Mouse (Mus musculus): ENCODE measurements around the gene C330021F23Rik. TPM values are rescaled to one million over a fixed set of nuclear protein-coding genes. Genes with fewer than 3 reads are reported as not detected.
"Not testable (repeated sequence)": the region's sequence is repeated elsewhere in the genome, so short reads cannot be mapped to it uniquely, and the experiment has no call there.

The C330021F23Rik gene
- polyA plus RNA-seq, 1 experiment from 2014 or later, result 0.77 TPM

DNA sequence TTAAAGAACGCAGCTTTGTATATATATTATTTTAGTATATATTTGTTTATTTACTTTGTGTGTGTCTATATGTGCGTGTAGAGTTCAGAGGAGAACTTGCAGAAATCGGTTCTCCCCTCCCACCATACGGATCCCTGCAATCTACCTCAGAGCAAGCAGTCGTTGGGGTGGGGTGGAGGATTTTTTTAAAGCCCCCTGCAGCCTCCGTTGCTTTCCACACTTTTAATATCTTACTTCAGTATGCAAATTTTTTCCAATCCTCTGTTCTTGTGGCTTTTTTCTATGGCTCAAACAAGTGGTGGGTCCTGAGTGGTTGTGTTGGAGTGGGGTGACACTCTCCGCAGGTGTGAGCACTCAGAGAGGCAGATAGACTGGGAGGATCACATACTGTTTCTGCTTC lies 588 bp downstream of the C330021F23Rik start:
- Histone ChIP-seq H3K4me1 (replicated peaks) (peaks cover 6% of the 10 kb centered on the region), H3K36me3 (no peaks in the 10 kb centered on the region), H3K9ac (no peak overlapping the region), H3K4me2 (peak overlapping the region; percentile 42), H3K9me3 (no peaks in the 10 kb centered on the region), H3K27me3 (no peaks in the 10 kb centered on the region), H3K27ac (replicated peaks) (no peak overlapping the region), H3K4me3 (no peak overlapping the region)
- 5% methylated on average over 7 of the region's 7 CpGs for WGBS
- ATAC-seq (ENCODE audit: low read depth), result no peak

DNA sequence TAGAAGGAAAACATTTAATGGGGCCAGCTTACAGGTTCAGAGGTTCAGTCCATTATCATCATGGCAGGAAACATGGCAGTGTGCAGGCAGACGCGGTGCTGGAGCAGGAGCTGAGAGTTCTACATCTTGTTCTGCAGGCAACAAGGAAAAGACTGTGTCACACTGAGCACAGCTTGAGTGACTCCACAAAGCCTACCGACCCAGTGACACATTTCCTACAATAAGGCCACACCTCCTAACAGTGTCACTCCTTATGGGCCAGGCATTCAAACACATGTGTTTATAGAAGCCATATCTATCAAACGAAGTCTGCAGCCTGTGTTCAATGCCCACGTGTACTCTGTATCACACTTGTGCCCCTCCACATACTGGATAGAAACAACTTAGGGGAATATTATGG lies 2.0 kb downstream of the C330021F23Rik start:
- ATAC-seq (ENCODE audit: low read depth), result no peak
- Histone ChIP-seq H3K4me2 (no peak overlapping the region), H3K27me3 (no peaks in the 10 kb centered on the region), H3K4me3 (no peak overlapping the region), H3K9ac (no peak overlapping the region), H3K36me3 (no peaks in the 10 kb centered on the region), H3K4me1 (replicated peaks) (peaks cover 6% of the 10 kb centered on the region), H3K27ac (replicated peaks) (no peak overlapping the region), H3K9me3 (no peaks in the 10 kb centered on the region)
- WGBS, result 87% methylated on average over 5 of the region's 5 CpGs

DNA sequence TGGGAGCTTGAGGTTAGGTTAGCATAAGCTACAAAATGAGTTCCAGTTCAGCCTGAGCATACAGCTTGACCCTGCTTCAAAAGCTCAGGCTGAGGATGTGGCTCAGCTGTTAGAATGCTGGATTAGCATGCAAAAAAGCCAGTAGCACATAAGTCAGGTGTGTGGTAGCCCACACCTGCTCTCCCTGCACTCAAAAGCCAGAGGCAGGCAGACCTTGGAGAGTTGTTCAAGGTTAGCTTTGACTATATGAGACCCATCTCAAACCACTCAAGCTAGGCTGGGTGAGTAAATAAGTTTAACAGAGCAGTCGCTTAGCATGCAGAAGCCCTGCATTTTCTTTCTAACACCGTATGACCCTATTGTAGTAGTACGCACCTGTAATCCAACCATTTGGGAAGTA lies 6.8 kb downstream of the C330021F23Rik start:
- 92% methylated on average over 3 of the region's 3 CpGs for WGBS
- ATAC-seq (ENCODE audit: low read depth), result no peak

DNA sequence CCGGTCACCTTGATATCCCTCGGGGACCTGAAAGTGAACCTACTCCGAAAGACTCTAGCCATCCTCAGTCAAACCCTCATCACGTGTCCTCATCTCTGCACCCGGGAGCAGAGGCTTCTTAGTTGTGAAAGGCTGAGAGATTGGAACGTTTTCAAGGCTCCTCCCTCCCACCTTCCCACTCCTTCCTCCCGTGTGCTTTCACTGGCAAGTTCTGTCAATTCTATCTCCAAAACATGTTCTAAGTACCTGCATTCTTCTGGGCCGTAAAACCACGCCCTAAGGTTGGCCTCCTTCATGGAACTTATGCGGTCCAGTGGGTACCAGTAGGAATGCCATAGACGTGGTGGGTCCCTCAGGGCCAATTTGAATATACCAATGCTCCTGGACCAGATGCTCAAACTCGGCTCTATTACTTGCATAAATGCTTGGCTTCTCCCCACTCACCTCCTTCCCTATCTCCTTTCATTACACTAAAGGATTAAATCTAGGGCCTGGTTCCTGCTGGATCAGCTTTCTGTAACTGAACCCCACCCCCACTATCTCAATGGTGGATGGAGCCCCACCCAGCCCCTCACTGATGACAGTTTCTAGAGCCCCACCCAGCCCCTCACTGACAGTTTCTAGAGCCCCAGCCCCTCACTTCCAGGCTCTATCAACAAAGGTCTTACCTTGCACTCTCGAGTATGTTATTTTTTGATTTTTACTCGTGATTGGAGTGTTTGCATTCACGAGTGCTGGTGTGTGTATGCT lies 8.6 kb downstream of the C330021F23Rik start:
- ATAC-seq (ENCODE audit: low read depth), result no peak
- no peaks in the 10 kb centered on the region for H3K27me3 ChIP-seq

More for the DNA sequence above, 6.8 kb downstream of the C330021F23Rik start:
- no peaks in the 10 kb centered on the region for H3K4me1 ChIP-seq (replicated peaks)
- H3K36me3 ChIP-seq, result no peaks in the 10 kb centered on the region
- H3K9ac ChIP-seq, result no peak overlapping the region
- no peaks in the 10 kb centered on the region for H3K9me3 ChIP-seq
- H3K27me3 ChIP-seq, result no peaks in the 10 kb centered on the region
- no peak overlapping the region for H3K4me2 ChIP-seq
- H3K27ac ChIP-seq (replicated peaks), result no peak overlapping the region
- H3K4me3 ChIP-seq, result no peak overlapping the region

DNA sequence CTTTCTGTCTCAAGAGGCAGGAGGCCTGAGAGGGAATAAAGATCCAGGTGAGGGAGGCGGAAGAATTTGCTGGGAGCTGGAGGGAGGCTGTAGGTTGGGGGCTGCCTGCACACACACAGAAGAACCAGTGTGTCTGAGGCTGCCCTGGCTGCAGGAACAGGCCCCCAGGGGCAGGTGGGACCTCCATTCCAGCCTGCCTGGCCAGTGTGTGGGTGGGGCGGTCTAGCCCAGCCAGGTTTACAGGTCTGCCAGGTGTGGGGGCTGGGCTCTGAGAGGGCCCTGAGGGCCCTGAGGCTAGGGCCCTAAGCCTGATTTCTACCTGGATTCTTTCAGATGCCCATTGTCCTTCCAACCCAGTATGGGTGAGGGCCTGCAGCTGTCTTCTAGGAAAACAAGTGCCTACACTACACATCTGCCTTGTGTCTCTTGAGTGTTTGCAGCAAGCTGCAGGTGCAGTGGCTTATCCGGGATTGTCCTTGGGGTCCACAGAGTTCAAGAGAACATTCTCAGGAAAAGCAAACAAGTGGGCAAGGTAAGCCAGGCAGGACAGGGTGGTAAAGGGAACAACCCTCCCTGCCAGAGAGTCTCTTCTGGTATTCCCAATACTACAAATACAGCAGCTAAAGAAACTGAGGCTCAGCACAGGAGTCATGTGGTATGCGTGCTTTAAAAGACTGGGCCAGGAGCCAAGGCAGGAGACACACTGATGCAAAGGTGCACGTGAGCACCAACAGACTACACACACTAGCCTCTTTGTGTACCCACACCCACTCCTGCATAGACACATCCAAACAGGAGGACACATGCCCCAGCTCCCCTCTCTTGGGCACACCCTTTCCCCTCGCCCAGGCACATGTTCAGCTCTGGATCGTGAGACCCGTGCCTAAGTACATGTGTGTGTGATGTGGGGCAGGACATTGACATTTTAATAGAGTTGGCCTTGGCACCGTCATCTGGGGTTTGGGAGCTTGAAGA lies 11.9 kb downstream of the C330021F23Rik start:
- H3K36me3 ChIP-seq, result no peaks in the 10 kb centered on the region
- no peak overlapping the region for H3K4me3 ChIP-seq
- ATAC-seq (ENCODE audit: low read depth), result no peak
- no peaks in the 10 kb centered on the region for H3K9me3 ChIP-seq
- H3K4me1 ChIP-seq (replicated peaks), result no peaks in the 10 kb centered on the region
- WGBS, result 86% methylated on average over 9 of the region's 9 CpGs
- H3K4me2 ChIP-seq, result no peak overlapping the region
- no peaks in the 10 kb centered on the region for H3K27me3 ChIP-seq
- no peak overlapping the region for H3K27ac ChIP-seq (replicated peaks)
- H3K9ac ChIP-seq, result no peak overlapping the region

More for the DNA sequence above, 8.6 kb downstream of the C330021F23Rik start:
- H3K4me3 ChIP-seq, result no peak overlapping the region
- no peaks in the 10 kb centered on the region for H3K36me3 ChIP-seq
- H3K27ac ChIP-seq (replicated peaks), result no peak overlapping the region
- H3K4me2 ChIP-seq, result no peak overlapping the region
- no peaks in the 10 kb centered on the region for H3K4me1 ChIP-seq (replicated peaks)
- no peak overlapping the region for H3K9ac ChIP-seq
- H3K9me3 ChIP-seq, result no peaks in the 10 kb centered on the region
- 80% methylated on average over 15 of the region's 15 CpGs for WGBS

DNA sequence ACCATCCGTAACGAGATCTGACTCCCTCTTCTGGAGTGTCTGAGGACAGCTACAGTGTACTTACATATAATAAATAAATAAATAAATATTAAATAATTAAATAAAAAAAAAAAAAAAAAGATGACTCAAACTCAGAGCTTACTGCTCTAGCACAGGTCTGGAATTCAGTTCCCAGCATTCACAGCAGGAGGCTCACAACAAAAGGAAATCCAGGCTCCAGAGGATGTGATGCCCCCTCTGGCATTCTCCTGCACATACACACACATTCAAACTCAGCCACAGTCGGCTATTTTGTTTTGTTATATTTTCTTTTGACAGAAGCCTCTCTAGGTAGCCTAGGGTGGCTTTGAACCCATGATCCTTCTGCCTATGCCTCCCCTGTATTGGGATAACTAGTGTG lies 14.2 kb downstream of the C330021F23Rik start:
- H3K27me3 ChIP-seq; H3K36me3 ChIP-seq; H3K4me1 ChIP-seq (replicated peaks); H3K27ac ChIP-seq (replicated peaks); H3K4me3 ChIP-seq; H3K9me3 ChIP-seq; H3K4me2 ChIP-seq; H3K9ac ChIP-seq; ATAC-seq (ENCODE audit: low read depth): not testable (repeated sequence)
- 96% methylated on average over 1 of the region's 3 CpGs for WGBS

DNA sequence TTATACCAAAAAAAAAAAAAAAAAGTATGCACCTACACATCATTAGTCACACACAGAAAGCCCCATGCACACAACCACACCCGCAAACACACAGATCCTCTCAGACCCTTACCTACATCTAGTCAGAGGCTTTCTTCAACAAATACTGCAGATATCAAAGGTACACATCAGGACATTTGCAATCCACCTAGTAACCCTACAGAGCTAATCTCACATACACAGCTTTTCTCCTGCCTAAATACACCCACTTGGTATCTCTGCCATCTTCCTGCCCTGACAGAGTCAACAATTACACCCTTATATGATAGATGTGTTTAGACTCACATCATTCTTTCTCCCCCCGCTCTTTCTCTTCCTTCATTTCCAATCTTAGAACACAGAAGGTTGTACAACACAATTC lies 18.7 kb downstream of the C330021F23Rik start:
- H3K9ac ChIP-seq, result no peak overlapping the region
- WGBS, result 96% methylated on average over 2 of the region's 2 CpGs
- no peak overlapping the region for H3K27ac ChIP-seq (replicated peaks)
- H3K4me1 ChIP-seq (replicated peaks), result peaks cover 11% of the 10 kb centered on the region; the same call in 1 of the 2 replicates
- ATAC-seq (ENCODE audit: low read depth), result no peak
- no peak overlapping the region for H3K4me2 ChIP-seq
- no peaks in the 10 kb centered on the region for H3K36me3 ChIP-seq
- H3K9me3 ChIP-seq, result no peaks in the 10 kb centered on the region
- 0 out of 2 replicates have a peak, but pooled peaks cover 5% of the 10 kb centered on the region for H3K27me3 ChIP-seq
- H3K4me3 ChIP-seq, result no peak overlapping the region

DNA sequence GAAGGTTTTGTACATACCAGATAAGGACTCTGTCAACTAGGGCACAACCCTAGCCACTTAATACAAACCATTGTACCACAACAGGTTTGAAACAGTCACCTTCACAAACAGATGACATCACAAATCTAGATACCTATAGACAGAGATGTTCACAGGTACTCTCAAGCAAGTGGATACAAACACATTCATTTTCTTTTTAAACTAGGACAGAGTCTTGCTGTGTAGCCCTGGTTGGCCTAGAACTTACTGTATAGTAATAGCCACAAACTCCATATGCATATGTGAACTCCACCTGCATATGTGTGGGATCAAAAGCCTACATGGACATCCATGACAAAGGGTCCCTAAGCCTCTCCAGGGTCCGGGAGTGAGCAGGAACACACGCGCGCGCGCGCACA lies 19.2 kb downstream of the C330021F23Rik start, which contains the start of gene Camsap3:
Gene Camsap3, plus strand, starts transcription at position 301 of the 398 bp plus-strand sequence.
- ATAC-seq (ENCODE audit: low read depth), result no peak
- Histone ChIP-seq H3K9me3 (no peaks in the 10 kb centered on the region), H3K27me3 (0 out of 2 replicates have a peak, but pooled peaks cover 5% of the 10 kb centered on the region), H3K9ac (peak within 1 kb of the TSS; percentile 93), H3K4me3 (peak within 1 kb of the TSS; percentile 87), H3K27ac (replicated peaks) (peak within 1 kb of the TSS; percentile 89), H3K36me3 (no peaks in the 10 kb centered on the region), H3K4me2 (peak within 1 kb of the TSS; percentile 81), H3K4me1 (replicated peaks) (peaks cover 11% of the 10 kb centered on the region; the same call in 1 of the 2 replicates)
- WGBS, result 1% methylated on average over 7 of the region's 7 CpGs

DNA sequence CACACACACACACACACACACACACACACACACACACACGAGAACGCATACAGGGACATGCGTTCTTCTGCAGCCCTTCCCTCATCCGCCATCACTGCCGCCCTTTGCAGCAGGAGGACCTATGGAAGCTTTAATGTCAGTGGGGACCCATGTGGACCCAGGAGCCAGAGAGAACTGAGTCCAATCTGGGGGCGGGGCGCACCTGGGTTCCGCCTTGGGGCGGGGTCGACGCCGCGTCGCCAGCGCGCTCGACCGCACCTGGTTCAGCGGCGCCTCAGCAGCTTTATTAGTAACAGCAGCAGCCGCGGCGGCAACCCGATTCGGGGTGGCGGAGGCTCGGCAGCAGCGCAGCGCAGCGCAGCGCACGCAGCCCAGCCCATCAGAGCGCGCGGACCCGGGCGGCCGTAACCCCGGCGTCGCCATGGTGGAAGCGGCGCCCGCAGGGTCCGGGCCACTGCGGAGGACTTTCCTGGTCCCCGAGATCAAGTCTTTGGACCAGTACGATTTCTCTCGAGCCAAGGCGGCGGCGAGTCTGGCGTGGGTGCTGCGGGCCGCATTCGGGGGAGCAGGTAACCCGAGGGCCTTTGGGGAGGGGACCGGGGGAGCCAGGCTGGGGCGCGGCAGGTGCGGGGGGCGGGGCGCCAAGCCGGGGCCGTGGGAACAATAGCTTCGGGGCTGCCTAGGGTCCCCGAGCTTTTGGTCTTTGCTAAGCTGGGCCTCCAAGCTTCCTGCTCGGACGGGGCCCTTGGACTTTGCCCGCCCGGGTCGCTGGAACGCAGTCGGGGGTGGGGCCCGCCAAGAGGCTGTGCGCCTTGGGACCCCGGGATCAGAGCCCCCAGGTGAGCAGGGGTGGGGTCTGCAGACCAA lies 19.8 kb downstream of the C330021F23Rik start:
- WGBS, result under 1% methylated on average over 77 of the region's 77 CpGs
- peak; percentile 82 for ATAC-seq (ENCODE audit: low read depth)
- H3K9me3 ChIP-seq, result no peaks in the 10 kb centered on the region

DNA sequence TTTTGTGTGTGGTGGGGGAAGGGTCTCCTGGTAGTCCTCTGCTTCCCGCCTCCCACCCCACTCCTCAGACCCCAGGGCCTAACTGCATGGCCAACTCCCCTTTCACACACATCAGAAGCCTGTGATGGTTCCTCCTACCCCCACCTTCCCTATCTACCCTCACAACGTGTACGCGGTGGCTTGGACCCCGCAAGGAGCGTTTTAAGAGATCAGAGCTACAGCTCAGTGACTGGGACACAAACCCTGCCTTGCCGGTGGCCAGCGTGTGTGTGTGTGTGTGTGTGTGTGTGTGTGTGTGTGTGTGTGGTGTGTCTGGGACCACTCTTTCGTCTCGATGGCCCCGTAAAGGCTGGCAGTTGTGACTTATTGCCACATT lies 20.5 kb downstream of the C330021F23Rik start:
- ATAC-seq (ENCODE audit: low read depth), result peak; percentile 80
- Histone ChIP-seq H3K9ac (peak overlapping the region; percentile 93), H3K27me3 (0 out of 2 replicates have a peak, but pooled peaks cover 5% of the 10 kb centered on the region), H3K27ac (replicated peaks) (peak overlapping the region; percentile 89), H3K4me2 (peak overlapping the region; percentile 81), H3K4me3 (peak overlapping the region; percentile 87), H3K9me3 (no peaks in the 10 kb centered on the region), H3K36me3 (no peaks in the 10 kb centered on the region), H3K4me1 (replicated peaks) (peaks cover 14% of the 10 kb centered on the region)
- WGBS, result 3% methylated on average over 11 of the region's 11 CpGs

More for the DNA sequence above, 19.8 kb downstream of the C330021F23Rik start:
- peak overlapping the region; percentile 93 for H3K9ac ChIP-seq
- peak overlapping the region; percentile 87 for H3K4me3 ChIP-seq
- peak overlapping the region; percentile 89 for H3K27ac ChIP-seq (replicated peaks)
- H3K27me3 ChIP-seq, result 0 out of 2 replicates have a peak, but pooled peaks cover 5% of the 10 kb centered on the region
- peak overlapping the region; percentile 81 for H3K4me2 ChIP-seq
- H3K4me1 ChIP-seq (replicated peaks), result peaks cover 11% of the 10 kb centered on the region; the same call in 1 of the 2 replicates
- no peaks in the 10 kb centered on the region for H3K36me3 ChIP-seq

DNA sequence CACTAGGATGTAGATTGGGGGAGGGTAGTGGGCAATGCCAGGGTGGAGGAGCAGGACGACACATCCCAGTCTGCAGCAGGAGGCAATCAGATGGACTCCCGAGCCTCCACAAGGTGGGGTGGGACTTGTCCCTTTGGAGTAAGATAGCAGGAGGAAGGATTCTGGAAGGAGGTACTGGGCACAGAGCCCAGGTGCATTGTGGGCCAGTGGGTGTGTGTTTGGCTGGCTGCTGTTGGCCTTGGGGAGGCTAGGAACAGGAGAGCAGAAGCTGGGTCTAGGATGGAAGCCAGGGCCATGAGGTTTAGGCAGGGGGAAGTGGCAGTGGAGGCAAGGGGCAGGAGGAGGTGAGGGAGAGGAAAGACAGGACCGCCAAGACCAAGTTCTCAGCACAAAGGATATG lies 25.7 kb downstream of the C330021F23Rik start:
- 68% methylated on average over 3 of the region's 3 CpGs for WGBS
- Histone ChIP-seq H3K9ac (no peak overlapping the region), H3K9me3 (no peaks in the 10 kb centered on the region), H3K27ac (replicated peaks) (no peak overlapping the region), H3K4me1 (replicated peaks) (peaks cover 15% of the 10 kb centered on the region), H3K4me3 (no peak overlapping the region), H3K36me3 (peaks cover 11% of the 10 kb centered on the region), H3K27me3 (no peaks in the 10 kb centered on the region), H3K4me2 (no peak overlapping the region)
- no peak for ATAC-seq (ENCODE audit: low read depth)
